In the genomic region with DNA sequence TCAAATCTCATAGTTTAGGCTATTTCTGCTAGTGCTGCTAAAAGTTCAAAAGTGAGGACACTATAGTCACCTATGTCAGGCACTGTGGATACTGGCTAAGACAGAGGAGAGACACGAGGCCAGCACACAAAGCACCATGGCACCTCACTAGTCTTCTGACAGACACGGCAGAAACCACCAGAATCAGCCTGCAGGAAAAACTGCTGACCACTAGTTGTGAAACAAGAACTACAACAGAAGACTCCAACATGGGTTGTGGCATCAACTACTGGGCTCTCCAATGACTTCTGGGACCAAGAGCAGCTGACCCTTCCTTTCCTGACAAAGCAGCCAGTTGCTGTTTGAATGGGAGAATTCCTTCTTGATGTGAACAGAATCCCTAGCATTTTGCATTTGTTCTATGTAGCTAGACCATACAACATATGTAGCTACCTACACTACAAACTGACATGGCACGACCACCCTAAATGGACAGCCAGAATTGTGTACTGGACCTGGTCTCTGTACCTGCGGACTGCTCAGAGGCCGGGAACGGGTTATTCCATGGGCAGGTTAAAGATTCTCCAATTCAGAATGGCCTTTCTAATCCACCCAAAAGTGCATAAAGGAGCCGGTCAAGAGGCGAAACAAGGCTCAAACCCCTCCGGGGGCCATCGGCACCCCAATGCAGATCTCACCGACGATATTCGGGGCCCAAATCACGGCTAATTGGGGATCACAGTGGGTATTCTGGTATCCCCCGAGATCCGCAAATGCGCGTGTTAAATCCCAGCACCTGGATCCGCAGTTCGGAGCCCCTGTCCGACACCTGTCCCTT, we compare ENCODE assay signal across 8 mouse cellular contexts. TPM values are rescaled to one million over a fixed set of nuclear protein-coding genes. Genes with fewer than 3 reads are reported as not detected.
A peak's percentile ranks its signal among the peaks of the same experiment; 100 is the strongest.
DNase-seq lines count a peak whose midpoint lies in the region; ATAC-seq lines count a peak whose summit lies in the region.

No protein-coding gene starts in this region.

- peak overlapping the region; percentile 94 for H3K27ac ChIP-seq in hindbrain, embryonic 15.5 days (replicated peaks)
- H3K27ac ChIP-seq in liver, embryonic 15.5 days (replicated peaks), result peak overlapping the region; percentile 90
- peak overlapping the region; percentile 97 for H3K27ac ChIP-seq in stomach, embryonic 14.5 days (ENCODE audit: low read length)

- WGBS in hindbrain, embryonic 15.5 days, result 3% methylated on average over 21 of the region's 21 CpGs
- 2% methylated on average over 21 of the region's 21 CpGs for WGBS in liver, embryonic 15.5 days (ENCODE audit: insufficient replicate concordance)
- 4% methylated on average over 21 of the region's 21 CpGs for WGBS in stomach, embryonic 14.5 days

- peak overlapping the region; percentile 99 for H3K9ac ChIP-seq in hindbrain, embryonic 15.5 days
- peak overlapping the region; percentile 100 for H3K9ac ChIP-seq in liver, embryonic 15.5 days
- H3K9ac ChIP-seq in stomach, embryonic 14.5 days (replicated peaks; ENCODE audit: low read depth, low read length), result peak overlapping the region; percentile 91

- ATAC-seq in hindbrain, embryonic 15.5 days (ENCODE audit: low FRiP score, low read depth), result no peak
- no peak for ATAC-seq in liver, embryonic 15.5 days (ENCODE audit: insufficient read depth)
- ATAC-seq in stomach, embryonic 14.5 days (ENCODE audit: insufficient number of reproducible peaks, insufficient read depth, low FRiP score, low read depth), result no peak

- no peaks in the 10 kb centered on the region for H3K9me3 ChIP-seq in hindbrain, embryonic 15.5 days
- no peaks in the 10 kb centered on the region for H3K9me3 ChIP-seq in liver, embryonic 15.5 days (replicated peaks)
- H3K9me3 ChIP-seq in stomach, embryonic 14.5 days (ENCODE audit: control insufficient read depth, low read depth, low read length), result no peaks in the 10 kb centered on the region

- H3K4me1 ChIP-seq in hindbrain, embryonic 15.5 days (replicated peaks), result peaks cover 53% of the 10 kb centered on the region
- peaks cover 69% of the 10 kb centered on the region for H3K4me1 ChIP-seq in liver, embryonic 15.5 days (replicated peaks)
- peaks cover 24% of the 10 kb centered on the region for H3K4me1 ChIP-seq in stomach, embryonic 14.5 days (ENCODE audit: control insufficient read depth, insufficient read depth, low read length)

- H3K4me2 ChIP-seq in hindbrain, embryonic 15.5 days, result peak overlapping the region; percentile 80
- H3K4me2 ChIP-seq in liver, embryonic 15.5 days, result peak overlapping the region; percentile 86
- peak overlapping the region; percentile 82 for H3K4me2 ChIP-seq in stomach, embryonic 14.5 days (replicated peaks; ENCODE audit: low read depth, low read length)

- H3K4me3 ChIP-seq in hindbrain, embryonic 15.5 days, result peak overlapping the region; percentile 99
- peak overlapping the region; percentile 97 for H3K4me3 ChIP-seq in liver, embryonic 15.5 days (replicated peaks)
- H3K4me3 ChIP-seq in stomach, embryonic 14.5 days (ENCODE audit: low read depth, low read length), result peak overlapping the region; percentile 92

- H3K36me3 ChIP-seq in hindbrain, embryonic 15.5 days, result no peaks in the 10 kb centered on the region
- peaks cover 17% of the 10 kb centered on the region for H3K36me3 ChIP-seq in liver, embryonic 15.5 days (replicated peaks)
- peaks cover 3% of the 10 kb centered on the region; the same call in 1 of the 2 replicates for H3K36me3 ChIP-seq in stomach, embryonic 14.5 days (ENCODE audit: control insufficient read depth, insufficient read depth, low read length)

- no peaks in the 10 kb centered on the region for H3K27me3 ChIP-seq in hindbrain, embryonic 15.5 days
- peaks cover 6% of the 10 kb centered on the region; the same call in 1 of the 2 replicates for H3K27me3 ChIP-seq in liver, embryonic 15.5 days
- no peaks in the 10 kb centered on the region for H3K27me3 ChIP-seq in stomach, embryonic 14.5 days (ENCODE audit: control insufficient read depth, insufficient read depth, low read length)

- peak; percentile 49 for DNase-seq in layer of hippocampus, adult 9-11 months
- no peak for DNase-seq in layer of hippocampus, adult 9-10 months (ENCODE audit: low spot score)
- peak; percentile 13 for DNase-seq in embryo, embryonic 11 days
- no peak for DNase-seq in right cerebral cortex, postnatal 4 days
- no peak for DNase-seq in layer of hippocampus, postnatal 14 days (ENCODE audit: low spot score in 2 of 2)

RNA-seq across cellular contexts. Expression of a gene that starts 1.1 kb away (rescaled TPM):
- 620 and 653 TPM in 2 replicates for polyA plus RNA-seq in hindbrain, embryonic 15.5 days (2015; fragmentation: Nextera tagmentation; extraction: Ambion mirVana)
- polyA plus RNA-seq in liver, embryonic 15.5 days (2015; fragmentation: Nextera tagmentation; extraction: Ambion mirVana), result 255 and 269 TPM in 2 replicates
- 655 and 669 TPM in 2 replicates for polyA plus RNA-seq in stomach, embryonic 14.5 days (2014; fragmentation: Nextera tagmentation; extraction: Ambion mirVana)
- total RNA-seq in layer of hippocampus, postnatal 14 days (2021), result 100 to 1,000 TPM; 504 to 527 TPM

RNA-seq across cellular contexts. Expression of a gene that starts 18.9 kb away (rescaled TPM):
- 27.7 and 28.6 TPM in 2 replicates for polyA plus RNA-seq in hindbrain, embryonic 15.5 days (2015; fragmentation: Nextera tagmentation; extraction: Ambion mirVana)
- polyA plus RNA-seq in liver, embryonic 15.5 days (2015; fragmentation: Nextera tagmentation; extraction: Ambion mirVana), result 15.4 and 15.9 TPM in 2 replicates
- 28.7 and 34.3 TPM in 2 replicates for polyA plus RNA-seq in stomach, embryonic 14.5 days (2014; fragmentation: Nextera tagmentation; extraction: Ambion mirVana)
- total RNA-seq in layer of hippocampus, postnatal 14 days (2021), result 10 to 100 TPM; 22.9 to 28.8 TPM

RNA-seq across cellular contexts. Expression of a gene that starts 24.7 kb away (rescaled TPM):
- polyA plus RNA-seq in hindbrain, embryonic 15.5 days (2015; fragmentation: Nextera tagmentation; extraction: Ambion mirVana), result 93.3 and 103 TPM in 2 replicates
- polyA plus RNA-seq in liver, embryonic 15.5 days (2015; fragmentation: Nextera tagmentation; extraction: Ambion mirVana), result 50.5 and 51.0 TPM in 2 replicates
- polyA plus RNA-seq in stomach, embryonic 14.5 days (2014; fragmentation: Nextera tagmentation; extraction: Ambion mirVana), result 92.3 and 103 TPM in 2 replicates
- total RNA-seq in layer of hippocampus, postnatal 14 days (2021), result 10 to 100 TPM; 37.1 to 41.8 TPM

RNA-seq across cellular contexts. Expression of a gene that starts 35.0 kb away (rescaled TPM):
- 245 and 247 TPM in 2 replicates for polyA plus RNA-seq in hindbrain, embryonic 15.5 days (2015; fragmentation: Nextera tagmentation; extraction: Ambion mirVana)
- polyA plus RNA-seq in liver, embryonic 15.5 days (2015; fragmentation: Nextera tagmentation; extraction: Ambion mirVana), result 54.2 and 60.8 TPM in 2 replicates
- polyA plus RNA-seq in stomach, embryonic 14.5 days (2014; fragmentation: Nextera tagmentation; extraction: Ambion mirVana), result 124 and 130 TPM in 2 replicates
- total RNA-seq in layer of hippocampus, postnatal 14 days (2021), result 100 to 1,000 TPM; 124 to 128 TPM

RNA-seq across cellular contexts. Expression of a gene that starts 44.0 kb away (rescaled TPM):
- 0.30 and 0.39 TPM in 2 replicates for polyA plus RNA-seq in hindbrain, embryonic 15.5 days (2015; fragmentation: Nextera tagmentation; extraction: Ambion mirVana)
- 0.10 and 0.17 TPM in 2 replicates for polyA plus RNA-seq in liver, embryonic 15.5 days (2015; fragmentation: Nextera tagmentation; extraction: Ambion mirVana)
- 0.36 TPM in 1 of 2 replicates, not detected in the other for polyA plus RNA-seq in stomach, embryonic 14.5 days (2014; fragmentation: Nextera tagmentation; extraction: Ambion mirVana)
- total RNA-seq in layer of hippocampus, postnatal 14 days (2021), result 10 to 100 TPM; 20.6 to 21.1 TPM

Comparison
In these comparisons a context has a peak if more than half of its experiments do, and no peak if none do; other contexts are left out.
1. DNase-seq: peak in layer of hippocampus, adult 9-11 months (single experiment) and embryo, embryonic 11 days (single experiment); none in layer of hippocampus, adult 9-10 months (single experiment), right cerebral cortex, postnatal 4 days (single experiment) and layer of hippocampus, postnatal 14 days (0 of 2).
2. Peak in every context shown above with its lines, with median percentiles within 50 percentile points of each other: H3K27ac ChIP-seq, H3K4me2 ChIP-seq, H3K4me3 ChIP-seq and H3K9ac ChIP-seq.